Mouse (Mus musculus): ENCODE data around the gene Neurl4.

DNA sequence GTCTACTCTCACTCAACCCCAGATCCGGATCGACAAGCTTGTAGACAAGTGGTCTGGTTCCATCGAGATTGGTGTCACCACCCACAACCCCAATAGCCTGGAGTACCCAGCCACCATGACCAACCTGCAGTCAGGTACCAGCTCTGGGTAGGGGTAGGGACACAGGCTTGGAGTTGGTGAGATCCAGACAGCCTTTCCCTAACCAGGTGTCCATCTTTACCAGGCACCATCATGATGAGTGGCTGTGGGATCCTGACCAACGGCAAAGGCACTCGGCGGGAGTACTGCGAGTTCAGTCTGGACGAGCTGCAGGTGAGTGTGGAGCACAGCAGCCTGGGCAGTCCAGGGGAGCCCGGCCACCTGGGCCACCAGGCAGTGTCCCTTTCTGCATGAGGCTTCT lies 3.4 kb downstream of the Neurl4 start:
- TF ChIP-seq CTCF (IDR thresholded peaks at IDR 0.05; ENCODE audit: low read depth, low read length) (no peak), POLR2A (IDR thresholded peaks at IDR 0.05; ENCODE audit: borderline replicate concordance, low read depth, low read length) (no peak)
